Mouse (Mus musculus): ENCODE results near the gene Cenpl.

The Cenpl gene

GRCm38 (mm10) chr1:161041261-161042020 is 29.1 kb upstream of the Cenpl start:
- DNase-seq (ENCODE audit: low spot score) = no peak

DNA sequence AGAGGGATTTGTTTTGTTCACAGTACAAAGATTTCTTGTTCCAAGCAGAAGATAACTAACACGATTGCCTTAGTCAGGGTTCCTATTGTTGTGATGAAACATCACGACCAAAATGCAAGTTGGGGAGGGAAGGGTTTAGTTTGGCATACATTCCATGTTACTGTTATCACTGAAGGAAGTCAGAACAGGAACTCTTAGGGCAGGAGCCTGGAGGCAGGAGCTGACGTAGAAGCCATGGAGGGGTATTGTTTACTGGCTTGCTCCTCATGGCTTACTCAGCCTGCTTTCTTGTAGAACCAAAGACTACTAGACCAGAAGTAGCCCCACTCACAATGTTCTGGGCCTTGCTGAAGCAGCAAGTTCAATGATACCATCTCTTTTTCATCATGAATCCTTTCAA is 23.5 kb upstream of the Cenpl start:
- no peak for DNase-seq (ENCODE audit: low spot score)

DNA sequence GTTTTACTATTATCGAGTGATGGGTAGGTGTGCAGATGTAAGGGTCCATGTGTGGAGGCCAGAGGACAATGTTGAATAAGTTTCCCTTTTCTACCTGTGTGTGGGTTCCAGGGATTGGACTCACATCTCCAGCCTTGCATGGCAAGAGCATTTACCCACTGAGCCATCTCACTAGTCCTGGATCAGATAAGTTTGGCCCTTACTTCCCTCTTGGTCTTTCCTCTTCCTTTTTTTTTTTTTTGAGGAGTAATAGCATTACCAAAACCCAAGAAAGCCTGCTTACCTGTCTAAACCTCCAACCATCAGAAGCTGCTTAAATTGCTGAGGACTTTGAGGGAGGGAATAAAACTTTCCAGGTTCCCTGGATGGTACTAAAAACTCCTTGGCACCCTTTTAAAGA is 13.3 kb upstream of the Cenpl start:
- no peak for DNase-seq (ENCODE audit: low spot score)

DNA sequence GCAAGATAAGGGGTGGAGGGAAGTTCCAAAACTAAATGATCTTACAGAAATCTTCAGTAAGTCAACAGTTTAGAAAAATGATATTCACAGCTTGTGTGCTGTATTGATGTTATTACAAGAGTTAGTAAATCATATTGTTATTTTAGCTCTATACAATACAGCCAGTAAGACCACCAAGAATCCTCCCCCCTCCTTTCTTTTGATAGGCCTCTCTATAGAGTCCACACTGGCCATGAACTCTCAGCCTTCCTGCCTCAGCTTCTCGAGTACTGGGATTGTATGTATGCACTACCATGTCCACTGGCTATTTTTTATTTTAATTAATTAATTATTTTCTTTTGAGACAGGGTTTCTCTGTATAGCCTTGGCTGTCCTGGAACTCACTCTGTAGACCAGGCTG is 7.2 kb upstream of the Cenpl start:
- no peak for DNase-seq (ENCODE audit: low spot score)

- DNase-seq (ENCODE audit: low spot score) = no peak
Measured at GRCm38 (mm10) chr1:161071272-161071620, 733 bp downstream of the Cenpl start.

GRCm38 (mm10) chr1:161076238-161076637 is 5.7 kb downstream of the Cenpl start:
- DNase-seq (ENCODE audit: low spot score) = no peak

GRCm38 (mm10) chr1:161077243-161077642 is 6.7 kb downstream of the Cenpl start:
- DNase-seq (ENCODE audit: low spot score) = no peak

DNA sequence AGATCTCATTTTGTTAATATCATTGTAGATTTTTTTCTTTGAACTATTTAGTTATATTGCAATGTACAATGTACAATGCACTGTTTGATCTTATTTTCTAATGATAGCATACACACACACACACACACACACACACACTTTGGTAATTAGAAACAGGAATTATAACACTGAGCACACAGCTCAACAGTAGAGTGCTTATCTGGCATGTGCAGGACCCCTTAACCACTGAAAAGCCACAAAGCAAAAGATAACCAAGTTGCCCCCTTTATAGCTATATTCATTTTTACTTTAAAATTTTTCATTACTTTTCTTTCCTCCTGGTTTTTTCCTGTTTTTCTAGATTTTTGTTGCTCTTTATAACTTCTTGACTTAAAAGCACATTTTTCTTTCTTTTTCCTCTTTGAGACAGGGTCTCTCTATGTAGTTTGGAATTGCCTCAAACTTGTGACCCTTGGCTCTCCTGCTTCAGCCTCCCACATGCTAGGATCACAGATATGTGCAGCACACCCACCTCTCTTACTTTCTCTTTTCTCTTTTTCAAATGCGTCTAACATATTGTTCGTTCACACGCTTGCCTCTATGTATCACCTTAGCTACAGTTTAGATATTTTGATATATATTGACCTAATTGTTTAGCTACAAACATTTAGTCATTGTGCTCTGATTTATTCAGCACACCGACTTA is 29.4 kb downstream of the Cenpl start:
- no peak for DNase-seq (ENCODE audit: low spot score)

- no peak for DNase-seq (ENCODE audit: low spot score)
Measured at GRCm38 (mm10) chr1:161103842-161104241, 33.3 kb downstream of the Cenpl start.

DNA sequence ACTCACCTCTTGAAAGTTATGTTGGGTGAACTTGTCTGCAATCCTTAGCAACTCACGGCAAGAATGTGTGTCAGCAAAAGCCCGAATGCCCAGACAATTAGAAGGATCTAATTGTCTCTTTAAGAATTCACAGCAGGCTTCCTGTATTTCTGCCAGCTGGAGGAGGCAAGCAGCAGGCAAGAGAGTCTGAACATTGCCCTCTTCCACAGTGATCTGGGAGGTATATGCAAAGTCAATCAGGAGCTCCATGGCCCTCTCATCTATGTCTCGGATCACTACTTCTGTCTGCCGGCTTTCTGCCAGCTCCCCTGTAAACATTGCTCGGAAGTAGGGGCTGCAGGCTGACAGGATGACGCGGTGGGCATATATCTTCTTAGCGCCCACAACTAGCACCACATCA is 38.7 kb downstream of the Cenpl start:
- no peak for DNase-seq (ENCODE audit: low spot score)

DNA sequence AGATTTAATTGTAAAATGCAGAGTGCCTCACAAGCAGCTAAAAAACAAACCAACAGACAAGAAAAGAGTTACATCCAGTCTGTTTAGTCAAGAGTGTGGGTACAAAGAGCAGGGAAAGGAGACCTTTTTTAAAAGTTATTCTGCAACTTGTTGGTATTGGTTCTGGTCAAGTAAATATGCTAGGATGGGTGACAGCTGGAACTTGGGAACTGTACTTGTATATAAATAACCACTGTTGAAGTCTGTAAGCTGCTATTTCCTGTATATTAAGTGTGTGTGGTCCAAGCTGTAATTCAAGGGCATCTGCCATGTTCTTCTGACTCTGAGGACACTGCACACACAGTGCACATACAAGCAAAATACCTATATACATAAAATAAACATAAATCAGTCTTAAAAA is 44.1 kb downstream of the Cenpl start:
- DNase-seq (ENCODE audit: low spot score) = no peak

DNA sequence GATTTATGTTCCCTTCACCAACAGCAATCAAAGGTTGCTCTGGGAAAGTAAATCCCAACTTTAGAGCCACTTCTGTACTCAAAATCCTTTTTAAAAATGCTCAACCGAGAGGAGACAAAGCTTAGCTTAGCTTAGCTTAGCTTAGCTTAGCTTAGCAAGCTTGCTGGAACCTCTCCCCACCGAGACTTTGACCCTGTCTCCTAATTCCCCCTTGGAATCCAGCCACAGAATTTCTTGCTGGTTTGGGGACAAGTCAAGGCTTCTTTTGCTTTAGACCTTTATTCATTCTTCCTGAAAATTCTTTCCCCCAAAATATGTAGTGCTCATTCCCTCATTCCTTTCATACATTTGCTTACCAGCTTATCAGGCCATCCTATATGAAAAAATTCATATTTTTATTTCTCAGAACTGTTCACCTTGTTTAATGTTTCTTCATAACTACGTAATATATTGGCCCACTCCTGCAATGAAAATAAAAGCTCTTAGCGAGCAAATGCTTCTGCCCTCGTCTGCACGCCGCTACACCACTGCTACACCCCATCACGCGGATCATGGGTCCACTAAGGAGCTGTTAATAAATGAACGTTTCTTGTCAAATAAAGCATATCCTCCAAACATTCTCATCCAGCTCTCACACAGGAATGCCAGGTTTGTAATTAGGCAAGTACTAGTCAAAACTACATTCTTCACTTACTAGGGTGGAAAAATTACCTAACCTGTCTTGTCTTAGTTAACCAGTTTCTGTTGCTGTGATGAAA is 52.3 kb downstream of the Cenpl start:
- DNase-seq (ENCODE audit: low spot score) = no peak

GRCm38 (mm10) chr1:161126461-161126860 is 55.9 kb downstream of the Cenpl start:
- no peak for DNase-seq (ENCODE audit: low spot score)

GRCm38 (mm10) chr1:161130726-161131664 is 60.5 kb downstream of the Cenpl start, which contains the start of gene Klhl20:
TSS of gene Klhl20 (minus strand) at chr1:161131511.
- DNase-seq (ENCODE audit: low spot score) = peak; percentile 73

All from urinary bladder, postnatal 10 days (tissue).